Mouse (Mus musculus): ENCODE data around the gene Bbx.

GRCm38 (mm10) chr16:50210742-50211141, 221.4 kb downstream of the Bbx start:
- TF ChIP-seq CTCF (conservative IDR thresholded peaks at IDR 0.05 in 1 of 2, IDR thresholded peaks at IDR 0.05 in 1 of 2; ENCODE audit: low read depth in 2 of 2, low read length in 2 of 2) (no peak), MAFK (IDR thresholded peaks at IDR 0.05; ENCODE audit: insufficient replicate concordance, low read length) (no peak), POLR2AphosphoS2 (IDR thresholded peaks at IDR 0.05; ENCODE audit: low read depth, low read length) (no peak), TCF12 (IDR thresholded peaks at IDR 0.05; ENCODE audit: low read depth, low read length) (no peak), USF1 (IDR thresholded peaks at IDR 0.05; ENCODE audit: low read depth, low read length) (no peak), KAT2A (IDR thresholded peaks at IDR 0.05; ENCODE audit: insufficient replicate concordance, low read length) (no peak), TBP (conservative IDR thresholded peaks at IDR 0.05; ENCODE audit: low read depth, low read length) (no peak), EP300 (IDR thresholded peaks at IDR 0.05; ENCODE audit: low read length) (no peak), POLR2A (IDR thresholded peaks at IDR 0.05; ENCODE audit: low read depth, low read length) (no peak), E2F4 (IDR thresholded peaks at IDR 0.05; ENCODE audit: insufficient replicate concordance, low read depth, low read length) (no peak), CHD2 (IDR thresholded peaks at IDR 0.05; ENCODE audit: low read length) (no peak), RAD21 (IDR thresholded peaks at IDR 0.05; ENCODE audit: low read depth, low read length) (no peak), ZC3H11A (IDR thresholded peaks at IDR 0.05; ENCODE audit: low read depth, low read length) (no peak), ETS1 (conservative IDR thresholded peaks at IDR 0.05; ENCODE audit: low read depth, low read length) (no peak)
